Mouse (Mus musculus): ENCODE measurements around the gene Cnn2. TPM values are rescaled to one million over a fixed set of nuclear protein-coding genes. Genes with fewer than 3 reads are reported as not detected.
"Not testable (repeated sequence)": the region's sequence is repeated elsewhere in the genome, so short reads cannot be mapped to it uniquely, and the experiment has no call there.

Gene Cnn2
- polyA plus RNA-seq, 1 experiment from 2014 or later: 208 TPM

DNA sequence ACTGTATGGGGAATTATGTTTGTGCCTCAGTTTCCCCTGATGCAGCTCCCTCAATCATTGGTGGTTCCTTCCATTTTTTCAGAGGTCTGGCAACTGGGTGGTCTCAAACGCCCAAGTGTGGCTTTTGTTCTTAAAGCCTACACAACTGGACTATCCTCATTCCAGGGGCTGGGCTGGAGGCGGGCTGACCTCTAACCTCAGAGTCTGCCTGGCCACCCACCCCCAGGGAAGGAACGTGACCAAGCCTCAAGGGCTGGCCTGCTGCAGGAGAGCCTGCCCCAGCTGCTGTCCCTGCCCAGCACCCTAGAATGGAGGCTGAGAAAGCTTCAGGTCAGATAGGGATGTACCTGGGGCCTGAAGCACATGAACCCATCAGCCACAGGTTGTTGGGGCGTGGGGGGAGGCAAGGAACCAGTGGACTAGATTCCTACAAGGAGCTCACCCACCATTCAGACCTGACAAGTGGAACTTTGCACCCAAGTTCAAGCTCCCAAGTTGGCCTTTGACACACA is 31.7 kb upstream of the Cnn2 start:
- Histone ChIP-seq H3K4me3 (no peak overlapping the region), H3K27ac (no peak overlapping the region), H3K9me3 (replicated peaks) (no peaks in the 10 kb centered on the region), H3K4me1 (replicated peaks) (peaks cover 16% of the 10 kb centered on the region), H3K9ac (no peak overlapping the region), H3K27me3 (no peaks in the 10 kb centered on the region), H3K36me3 (peaks cover 8% of the 10 kb centered on the region; the same call in 1 of the 2 replicates), H3K4me2 (no peak overlapping the region)
- no peak for ATAC-seq (replicated peaks; ENCODE audit: insufficient number of reproducible peaks, insufficient read depth, low FRiP score, low read depth)
- 42% methylated on average over 4 of the region's 4 CpGs for WGBS

DNA sequence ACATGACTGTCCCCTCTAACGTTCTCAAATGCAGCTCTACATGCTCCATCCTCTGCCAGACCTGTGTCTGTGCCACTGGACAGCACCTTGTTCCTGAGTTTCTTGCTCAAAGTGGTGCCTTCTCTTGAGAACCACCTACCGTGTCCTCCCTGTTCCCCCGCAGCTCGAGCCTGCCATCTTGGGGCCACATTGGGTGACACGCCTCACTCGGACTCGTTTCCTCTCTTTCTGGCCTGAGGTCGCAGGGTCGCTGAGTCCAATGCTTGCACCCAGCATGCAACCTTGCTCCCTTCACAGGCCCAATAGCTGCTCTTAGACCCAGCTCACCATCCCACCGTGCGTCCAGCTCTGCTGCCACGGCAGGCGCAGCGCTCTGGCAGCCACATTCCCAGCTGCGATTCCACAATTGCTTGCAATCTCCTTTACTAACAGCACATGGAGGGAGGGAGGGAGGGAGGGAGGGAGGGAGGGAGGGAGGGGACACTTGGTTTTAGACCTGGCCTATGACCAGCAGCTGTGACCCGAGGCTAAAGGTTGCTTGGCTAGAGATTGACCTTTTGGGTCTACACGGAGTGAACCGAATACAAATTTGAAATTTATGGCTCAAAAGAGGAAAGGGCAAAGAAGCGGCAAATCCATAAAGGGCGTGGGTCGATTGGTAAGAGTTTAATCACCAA is 30.1 kb upstream of the Cnn2 start:
- no peaks in the 10 kb centered on the region for H3K9me3 ChIP-seq (replicated peaks)
- H3K27ac ChIP-seq: no peak overlapping the region
- H3K36me3 ChIP-seq: peaks cover 10% of the 10 kb centered on the region
- H3K9ac ChIP-seq: no peak overlapping the region
- H3K27me3 ChIP-seq: no peaks in the 10 kb centered on the region
- H3K4me1 ChIP-seq (replicated peaks): peaks cover 16% of the 10 kb centered on the region
- no peak overlapping the region for H3K4me3 ChIP-seq
- peak overlapping the region; percentile 51 for H3K4me2 ChIP-seq
- 0 out of 2 replicates have a peak, but pooled peaks have one; percentile 11 for ATAC-seq (replicated peaks; ENCODE audit: insufficient number of reproducible peaks, insufficient read depth, low FRiP score, low read depth)
- 15% methylated on average over 21 of the region's 21 CpGs for WGBS

DNA sequence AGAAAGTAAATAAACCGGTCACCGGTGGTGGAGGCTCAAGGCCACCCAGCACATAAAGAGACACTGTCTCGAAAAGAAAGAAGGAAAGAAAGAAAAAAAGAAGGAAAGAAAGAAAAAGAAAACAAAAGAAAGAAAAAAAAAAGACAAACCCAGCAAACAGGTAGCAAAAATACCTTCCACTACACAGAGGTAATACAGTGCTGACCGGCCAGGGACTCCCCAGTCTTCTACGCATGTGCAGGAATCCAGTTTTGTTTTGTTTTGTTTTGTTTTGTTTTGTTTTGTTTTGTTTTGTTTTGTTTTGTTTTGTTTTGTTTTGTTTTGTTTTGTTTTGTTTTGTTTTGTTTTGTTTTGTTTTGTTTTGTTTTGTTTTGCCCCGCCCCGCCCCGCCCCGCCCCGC is 29.0 kb upstream of the Cnn2 start:
- Histone ChIP-seq H3K4me3 (peak overlapping the region; percentile 93), H3K36me3 (peaks cover 19% of the 10 kb centered on the region), H3K4me2 (peak overlapping the region; percentile 78), H3K4me1 (replicated peaks) (peaks cover 16% of the 10 kb centered on the region)
- ATAC-seq (replicated peaks; ENCODE audit: insufficient number of reproducible peaks, insufficient read depth, low FRiP score, low read depth); H3K27me3 ChIP-seq; H3K9me3 ChIP-seq (replicated peaks); H3K9ac ChIP-seq; H3K27ac ChIP-seq: not testable (repeated sequence)
- WGBS: 45% methylated on average over 7 of the region's 10 CpGs

DNA sequence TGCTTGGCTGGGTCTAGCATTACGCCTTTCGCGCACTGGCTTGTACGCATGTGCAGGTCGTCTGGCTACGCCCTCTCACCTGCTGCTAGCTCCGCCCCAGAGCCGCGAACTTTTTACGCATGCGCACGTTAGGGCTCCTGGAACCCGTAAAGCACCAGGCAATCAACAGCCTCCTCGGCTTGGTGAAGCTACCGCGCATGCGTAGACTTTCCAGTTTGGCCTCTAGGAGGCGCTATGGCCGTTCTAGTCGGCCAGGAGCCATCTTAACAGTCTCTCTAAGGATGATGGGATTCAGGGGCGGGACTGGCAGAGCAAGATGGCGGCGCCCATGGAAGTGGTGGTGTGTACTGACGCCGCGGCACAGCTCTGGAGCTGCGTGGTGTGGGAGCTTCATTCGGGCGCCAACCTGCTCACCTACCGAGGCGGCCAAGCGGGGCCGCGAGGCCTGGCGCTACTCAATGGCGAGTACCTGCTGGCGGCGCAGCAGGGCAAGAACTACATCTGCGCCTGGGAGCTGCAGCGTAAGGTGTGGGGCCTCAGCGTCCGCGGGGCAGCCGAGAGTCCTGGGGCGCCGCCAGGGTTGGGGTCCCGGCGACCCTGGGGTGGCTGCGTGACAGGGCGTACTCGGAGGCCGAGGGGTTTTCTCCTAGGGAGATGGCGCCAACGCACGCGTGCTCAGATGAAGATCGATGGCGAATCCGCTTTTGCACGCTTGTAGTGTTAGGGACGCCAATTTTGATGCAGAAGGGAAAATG is 28.4 kb upstream of the Cnn2 start, which contains the start of gene Wdr18:
TSS of gene Wdr18 (plus strand) at position 306 of the 755 bp plus-strand sequence.
- Histone ChIP-seq H3K36me3 (peaks cover 24% of the 10 kb centered on the region), H3K4me2 (peak within 1 kb of the TSS; percentile 78), H3K4me3 (peak within 1 kb of the TSS; percentile 93), H3K27ac (peak within 1 kb of the TSS; percentile 72), H3K27me3 (no peaks in the 10 kb centered on the region), H3K9ac (peak within 1 kb of the TSS; percentile 85), H3K4me1 (replicated peaks) (peaks cover 16% of the 10 kb centered on the region), H3K9me3 (replicated peaks) (no peaks in the 10 kb centered on the region)
- under 1% methylated on average over 61 of the region's 61 CpGs for WGBS
- ATAC-seq (replicated peaks; ENCODE audit: insufficient number of reproducible peaks, insufficient read depth, low FRiP score, low read depth): peak; percentile 95

DNA sequence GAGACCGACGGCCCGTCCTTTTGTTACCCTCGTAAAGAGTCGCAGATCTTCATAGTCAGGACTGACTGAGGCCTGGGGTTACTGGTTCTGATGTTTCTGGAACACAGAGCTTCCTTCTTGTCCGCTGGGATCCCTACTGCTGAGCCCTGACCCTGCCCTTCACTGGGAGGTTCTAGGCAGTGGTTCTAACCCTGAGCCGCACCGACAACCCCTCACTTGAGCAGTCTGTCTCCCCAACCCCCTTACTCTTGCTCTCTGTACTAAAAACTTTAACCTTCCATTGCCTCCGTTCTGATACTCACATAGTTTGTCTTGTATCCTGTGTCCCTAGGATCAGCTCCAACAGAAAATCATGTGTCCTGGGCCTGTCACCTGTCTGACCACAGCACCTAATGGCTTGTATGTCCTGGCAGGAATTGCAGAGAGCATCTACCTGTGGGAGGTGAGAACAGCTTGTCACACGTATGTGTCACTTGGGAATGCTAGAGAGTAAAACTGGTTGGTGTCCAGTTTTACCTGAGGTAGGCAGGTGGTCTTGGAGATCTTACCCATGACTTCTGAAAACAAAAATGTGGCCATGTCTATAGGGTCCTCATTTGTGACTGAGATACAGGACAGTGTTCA is 27.6 kb upstream of the Cnn2 start:
- no peak for ATAC-seq (replicated peaks; ENCODE audit: insufficient number of reproducible peaks, insufficient read depth, low FRiP score, low read depth)
- WGBS: 11% methylated on average over 10 of the region's 10 CpGs
- Histone ChIP-seq H3K9me3 (replicated peaks) (no peaks in the 10 kb centered on the region), H3K27me3 (no peaks in the 10 kb centered on the region), H3K4me1 (replicated peaks) (peaks cover 16% of the 10 kb centered on the region), H3K36me3 (peaks cover 31% of the 10 kb centered on the region), H3K4me2 (peak overlapping the region; percentile 78), H3K4me3 (peak overlapping the region; percentile 93), H3K9ac (peak overlapping the region; percentile 85), H3K27ac (peak overlapping the region; percentile 72; the same call in 1 of the 2 replicates)

DNA sequence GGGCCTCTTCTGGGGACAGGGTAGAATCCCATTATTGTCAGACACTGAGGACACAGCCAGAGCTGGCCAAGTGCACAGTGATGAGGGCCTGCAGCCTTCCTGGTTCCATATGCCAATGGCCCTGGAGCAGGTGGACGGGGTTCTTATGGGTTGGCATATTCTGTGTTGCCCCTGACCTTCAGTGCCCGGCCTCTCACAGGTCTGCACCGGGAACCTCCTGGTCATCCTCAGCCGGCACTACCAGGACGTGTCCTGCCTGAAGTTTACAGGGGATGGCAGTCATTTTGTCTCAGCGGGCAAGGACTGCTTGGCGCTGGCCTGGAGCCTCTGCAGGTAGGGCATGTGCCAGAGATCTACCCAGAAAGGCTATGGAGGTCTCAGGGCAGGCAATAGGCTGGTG is 23.7 kb upstream of the Cnn2 start:
- peaks cover 9% of the 10 kb centered on the region; the same call in 1 of the 2 replicates for H3K27me3 ChIP-seq
- H3K4me3 ChIP-seq: no peak overlapping the region
- no peaks in the 10 kb centered on the region for H3K9me3 ChIP-seq (replicated peaks)
- peaks cover 57% of the 10 kb centered on the region for H3K36me3 ChIP-seq
- H3K4me1 ChIP-seq (replicated peaks): peaks cover 10% of the 10 kb centered on the region
- no peak overlapping the region for H3K9ac ChIP-seq
- H3K4me2 ChIP-seq: no peak overlapping the region
- no peak overlapping the region for H3K27ac ChIP-seq
- 96% methylated on average over 7 of the region's 7 CpGs for WGBS
- no peak for ATAC-seq (replicated peaks; ENCODE audit: insufficient number of reproducible peaks, insufficient read depth, low FRiP score, low read depth)

DNA sequence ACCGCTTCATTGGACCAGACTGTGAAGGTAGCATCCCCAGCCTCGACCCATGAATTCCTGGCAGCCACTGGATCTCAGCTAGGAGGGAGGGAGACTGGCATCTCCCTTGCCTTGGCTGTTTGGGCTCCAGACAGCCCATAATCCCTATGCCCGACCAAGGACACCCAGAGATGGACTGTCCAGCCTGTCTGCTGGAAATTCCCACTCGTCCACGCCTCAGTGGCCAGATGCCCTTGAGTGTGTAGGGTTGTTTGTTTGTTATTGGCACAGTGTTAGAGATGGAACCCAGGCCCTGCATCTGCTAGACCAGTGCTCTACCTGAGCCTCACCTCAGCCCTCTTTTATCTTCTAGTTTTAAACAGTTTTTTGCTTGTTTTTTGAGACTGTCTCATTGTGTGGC is 23.1 kb upstream of the Cnn2 start:
- Histone ChIP-seq H3K27me3 (peaks cover 13% of the 10 kb centered on the region), H3K36me3 (peaks cover 57% of the 10 kb centered on the region), H3K4me2 (no peak overlapping the region), H3K4me1 (replicated peaks) (peaks cover 9% of the 10 kb centered on the region), H3K4me3 (no peak overlapping the region), H3K9ac (no peak overlapping the region), H3K9me3 (replicated peaks) (no peaks in the 10 kb centered on the region), H3K27ac (no peak overlapping the region)
- WGBS: 82% methylated on average over 5 of the region's 5 CpGs
- no peak for ATAC-seq (replicated peaks; ENCODE audit: insufficient number of reproducible peaks, insufficient read depth, low FRiP score, low read depth)

DNA sequence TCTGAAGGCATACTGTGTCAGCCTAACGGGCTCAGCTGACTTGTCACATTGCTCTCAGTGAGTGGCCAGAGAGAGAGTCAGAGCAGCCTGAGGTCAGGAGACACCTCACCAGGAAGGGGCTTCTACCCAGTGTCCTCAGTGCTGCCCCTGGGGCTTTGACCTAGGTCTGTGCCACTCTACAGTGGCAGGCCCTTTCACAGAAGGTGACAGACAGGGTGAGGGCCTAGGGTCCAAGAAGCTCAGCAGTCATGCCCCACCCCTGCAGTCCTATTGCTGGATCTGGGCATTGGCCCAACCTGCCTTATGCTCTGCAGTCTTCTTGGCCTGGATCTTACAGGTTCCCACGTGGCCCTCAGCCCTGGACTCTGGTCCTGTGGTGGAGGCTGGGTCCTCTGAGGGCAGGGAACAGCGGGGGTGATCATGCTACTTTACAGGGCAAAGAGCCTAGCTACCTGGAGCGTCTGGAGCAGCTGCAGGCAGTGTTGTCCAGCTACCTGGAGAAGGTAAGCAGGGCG is 21.4 kb upstream of the Cnn2 start:
- H3K27me3 ChIP-seq: peaks cover 29% of the 10 kb centered on the region
- ATAC-seq (replicated peaks; ENCODE audit: insufficient number of reproducible peaks, insufficient read depth, low FRiP score, low read depth): no peak
- H3K9ac ChIP-seq: no peak overlapping the region
- H3K4me2 ChIP-seq: no peak overlapping the region
- 86% methylated on average over 5 of the region's 5 CpGs for WGBS
- H3K36me3 ChIP-seq: peaks cover 57% of the 10 kb centered on the region
- no peaks in the 10 kb centered on the region for H3K9me3 ChIP-seq (replicated peaks)
- H3K27ac ChIP-seq: no peak overlapping the region
- no peak overlapping the region for H3K4me3 ChIP-seq
- peaks cover 9% of the 10 kb centered on the region for H3K4me1 ChIP-seq (replicated peaks)

DNA sequence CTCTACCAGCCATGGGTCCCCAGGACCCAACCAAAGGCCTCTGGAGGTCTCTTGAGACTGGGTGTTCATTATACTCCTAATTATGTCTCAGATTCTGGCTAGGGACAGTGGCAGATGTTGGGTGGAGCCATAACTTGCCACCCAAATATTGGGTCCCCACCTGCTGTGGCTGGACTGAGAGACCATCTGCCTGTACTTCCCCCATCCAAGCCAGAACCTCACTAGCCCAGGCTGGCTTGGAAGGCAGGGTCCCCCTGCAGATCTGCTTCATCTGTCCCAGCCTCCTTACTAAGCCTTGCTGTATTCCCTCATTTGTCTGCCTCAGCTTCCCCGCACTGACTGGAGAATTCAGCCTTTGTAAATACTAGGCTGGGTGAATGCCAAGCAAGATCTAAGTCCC is 20.2 kb upstream of the Cnn2 start:
- H3K4me1 ChIP-seq (replicated peaks): peaks cover 14% of the 10 kb centered on the region
- H3K9me3 ChIP-seq (replicated peaks): no peaks in the 10 kb centered on the region
- H3K27ac ChIP-seq: no peak overlapping the region
- no peak overlapping the region for H3K9ac ChIP-seq
- ATAC-seq (replicated peaks; ENCODE audit: insufficient number of reproducible peaks, insufficient read depth, low FRiP score, low read depth): no peak
- peaks cover 47% of the 10 kb centered on the region for H3K36me3 ChIP-seq
- no peak overlapping the region for H3K4me2 ChIP-seq
- WGBS: 83% methylated on average over 1 of the region's 1 CpGs
- peaks cover 41% of the 10 kb centered on the region for H3K27me3 ChIP-seq
- H3K4me3 ChIP-seq: no peak overlapping the region

DNA sequence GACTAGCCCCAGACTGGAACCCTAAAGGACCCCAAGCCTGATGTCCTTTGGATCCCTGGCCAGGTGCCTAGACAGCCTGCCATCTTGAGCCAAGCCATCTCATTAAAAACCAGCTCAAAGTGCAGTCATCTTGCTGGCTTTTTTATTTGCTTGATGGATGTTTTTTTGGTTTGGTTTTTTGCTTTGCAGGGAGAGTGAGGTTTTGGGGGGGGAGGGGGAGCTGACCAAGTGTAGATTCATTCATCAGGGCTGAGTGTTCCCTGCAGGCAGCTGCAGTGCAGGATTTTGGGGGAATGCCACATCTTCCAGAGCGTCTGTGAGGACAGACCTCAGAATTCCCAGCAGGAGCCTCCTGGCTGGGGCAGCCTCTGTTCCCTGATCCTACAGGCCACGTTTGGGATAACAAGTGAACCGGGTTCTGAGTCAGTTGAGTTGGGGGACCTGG is 19.2 kb upstream of the Cnn2 start:
- no peaks in the 10 kb centered on the region for H3K9me3 ChIP-seq (replicated peaks)
- WGBS: 21% methylated on average over 3 of the region's 3 CpGs

More for the DNA sequence above, 19.2 kb upstream of the Cnn2 start:
- Histone ChIP-seq H3K4me1 (replicated peaks) (peaks cover 14% of the 10 kb centered on the region), H3K27me3 (peaks cover 47% of the 10 kb centered on the region), H3K4me3 (no peak overlapping the region), H3K4me2 (no peak overlapping the region), H3K36me3 (peaks cover 41% of the 10 kb centered on the region), H3K27ac (no peak overlapping the region), H3K9ac (no peak overlapping the region)
- ATAC-seq (replicated peaks; ENCODE audit: insufficient number of reproducible peaks, insufficient read depth, low FRiP score, low read depth): no peak
